In genomic region chr9:60516379-60516778, GRCm38 (mm10) we compare ENCODE assay signal across 21 mouse cellular contexts. TPM values are rescaled to one million over a fixed set of nuclear protein-coding genes. Genes with fewer than 3 reads are reported as not detected.
DNase-seq lines count a peak whose midpoint lies in the region; ATAC-seq lines count a peak whose summit lies in the region.
"Had no signal": no experiment of that assay in that cellular context is flagged by ENCODE, and none has a peak within 500 bp of the region (broad histone marks: within the 10 kb centered on the region; RNA-seq: fewer than 3 reads in every experiment).

No protein-coding gene starts in this region.

- H3K9ac ChIP-seq in heart, embryonic 12.5 days: peak overlapping the region; percentile 20; the same call in 1 of the 2 replicates
- H3K9ac ChIP-seq in liver, embryonic 12.5 days: no peak overlapping the region
- H3K9ac ChIP-seq in intestine, embryonic 14.5 days (ENCODE audit: low read length): no peak overlapping the region
- peak overlapping the region; percentile 29; the same call in 1 of the 2 replicates for H3K9ac ChIP-seq in intestine, embryonic 16.5 days (ENCODE audit: low read depth, low read length)
- H3K9ac ChIP-seq: embryonic facial prominence, embryonic 12.5 days; forebrain, embryonic 12.5 days; forebrain, postnatal 0 days had no signal

- H3K9me3 ChIP-seq in heart, embryonic 12.5 days (replicated peaks): no peaks in the 10 kb centered on the region
- no peaks in the 10 kb centered on the region for H3K9me3 ChIP-seq in liver, embryonic 12.5 days (replicated peaks)
- H3K9me3 ChIP-seq in intestine, embryonic 14.5 days (ENCODE audit: control insufficient read depth, low read length): no peaks in the 10 kb centered on the region
- H3K9me3 ChIP-seq in intestine, embryonic 16.5 days (ENCODE audit: control insufficient read depth, low read length): 0 out of 2 replicates have a peak, but pooled peaks cover 4% of the 10 kb centered on the region
- H3K9me3 ChIP-seq: embryonic facial prominence, embryonic 12.5 days; forebrain, embryonic 12.5 days had no signal

- DNase-seq in heart, adult 18-20 months: no peak
- DNase-seq in liver: no peak
- no peak for DNase-seq in intestine, embryonic 14.5 days (ENCODE audit: low spot score)
- no peak for DNase-seq in frontal cortex, postnatal 14 days (ENCODE audit: low spot score in 2 of 2)
- DNase-seq: adrenal gland, postnatal 14 days; cerebellum, adult 11-12 months; cerebellum, adult 9-10 months; cerebellum, postnatal 25 days; forebrain, postnatal 0 days; gastrocnemius, postnatal 36 days; heart, adult 11 months; heart, postnatal 10 days had no signal

- peaks cover 58% of the 10 kb centered on the region for H3K4me1 ChIP-seq in heart, embryonic 12.5 days (replicated peaks)
- peaks cover 31% of the 10 kb centered on the region for H3K4me1 ChIP-seq in liver, embryonic 12.5 days
- peaks cover 55% of the 10 kb centered on the region for H3K4me1 ChIP-seq in intestine, embryonic 14.5 days (replicated peaks; ENCODE audit: control insufficient read depth, insufficient read depth, low read length)
- peaks cover 55% of the 10 kb centered on the region for H3K4me1 ChIP-seq in intestine, embryonic 16.5 days (ENCODE audit: control insufficient read depth, insufficient read depth, low read length)

- no peak for ATAC-seq in heart, embryonic 12.5 days (ENCODE audit: insufficient number of reproducible peaks, low FRiP score)
- ATAC-seq in liver, embryonic 12.5 days: 0 out of 2 replicates have a peak, but pooled peaks have one; percentile 24
- ATAC-seq in intestine, embryonic 14.5 days (replicated peaks; ENCODE audit: low FRiP score, low TSS enrichment, low read depth): 0 out of 2 replicates have a peak, but pooled peaks have one; percentile 37
- peak; percentile 85 for ATAC-seq in intestine, embryonic 16.5 days
- ATAC-seq: activated CD4-positive, CD25-positive, alpha-beta regulatory T cell, adult 4 months; forebrain, postnatal 0 days; hindbrain, embryonic 16.5 days; Patski had no signal

- WGBS in heart, embryonic 12.5 days: 52% methylated on average over 4 of the region's 4 CpGs
- WGBS in liver, embryonic 12.5 days (ENCODE audit: insufficient replicate concordance): 83% methylated on average over 4 of the region's 4 CpGs
- WGBS in intestine, embryonic 14.5 days: 77% methylated on average over 4 of the region's 4 CpGs
- 66% methylated on average over 4 of the region's 4 CpGs for WGBS in intestine, embryonic 16.5 days

- H3K27ac ChIP-seq in heart, embryonic 12.5 days (ENCODE audit: poor library complexity, severe bottlenecking): no peak overlapping the region
- no peak overlapping the region for H3K27ac ChIP-seq in liver, embryonic 12.5 days
- no peak overlapping the region for H3K27ac ChIP-seq in intestine, embryonic 14.5 days (ENCODE audit: low read depth)
- peak overlapping the region; percentile 85 for H3K27ac ChIP-seq in intestine, embryonic 16.5 days (ENCODE audit: low read length)
- H3K27ac ChIP-seq: embryonic facial prominence, embryonic 12.5 days; forebrain, embryonic 12.5 days had no signal

- no peak overlapping the region for H3K4me2 ChIP-seq in heart, embryonic 12.5 days
- no peak overlapping the region for H3K4me2 ChIP-seq in liver, embryonic 12.5 days
- no peak overlapping the region for H3K4me2 ChIP-seq in intestine, embryonic 14.5 days (ENCODE audit: low read length)
- no peak overlapping the region for H3K4me2 ChIP-seq in intestine, embryonic 16.5 days (ENCODE audit: low read depth, low read length)
- H3K4me2 ChIP-seq: embryonic facial prominence, embryonic 12.5 days; forebrain, embryonic 12.5 days had no signal

- H3K4me3 ChIP-seq in heart, embryonic 12.5 days: no peak overlapping the region
- no peak overlapping the region for H3K4me3 ChIP-seq in liver, embryonic 12.5 days
- H3K4me3 ChIP-seq in intestine, embryonic 14.5 days (ENCODE audit: low read depth, low read length): no peak overlapping the region
- no peak overlapping the region for H3K4me3 ChIP-seq in intestine, embryonic 16.5 days (ENCODE audit: low read length)
- H3K4me3 ChIP-seq: embryonic facial prominence, embryonic 12.5 days; forebrain, embryonic 12.5 days had no signal

- no peaks in the 10 kb centered on the region; the same call in 1 of the 2 replicates for H3K36me3 ChIP-seq in heart, embryonic 12.5 days
- H3K36me3 ChIP-seq in liver, embryonic 12.5 days: no peaks in the 10 kb centered on the region
- H3K36me3 ChIP-seq in intestine, embryonic 14.5 days (ENCODE audit: control insufficient read depth, insufficient read depth, low read length): peaks cover 14% of the 10 kb centered on the region; the same call in 1 of the 2 replicates
- H3K36me3 ChIP-seq in intestine, embryonic 16.5 days (ENCODE audit: control insufficient read depth, insufficient read depth, low read length): peaks cover 4% of the 10 kb centered on the region; the same call in 1 of the 2 replicates
- H3K36me3 ChIP-seq: embryonic facial prominence, embryonic 12.5 days; forebrain, embryonic 12.5 days had no signal

- H3K27me3 ChIP-seq in heart, embryonic 12.5 days (replicated peaks): peaks cover 15% of the 10 kb centered on the region; the same call in 1 of the 2 replicates
- H3K27me3 ChIP-seq in liver, embryonic 12.5 days (replicated peaks): peaks cover 27% of the 10 kb centered on the region
- no peaks in the 10 kb centered on the region for H3K27me3 ChIP-seq in intestine, embryonic 14.5 days (replicated peaks; ENCODE audit: control insufficient read depth, insufficient read depth, low read length)
- no peaks in the 10 kb centered on the region for H3K27me3 ChIP-seq in intestine, embryonic 16.5 days (replicated peaks; ENCODE audit: control insufficient read depth, insufficient read depth, low read length)
- H3K27me3 ChIP-seq: CH12.LX, Patski had no signal

RNA-seq across cellular contexts. Expression of gene Thsd4, which starts 5.5 kb away (rescaled TPM):
- 12.4 and 14.0 TPM in 2 replicates for polyA plus RNA-seq in heart, embryonic 12.5 days (2016; fragmentation: Nextera tagmentation; extraction: Ambion mirVana)
- 1 to 10 TPM; 4.4 to 4.7 TPM for total RNA-seq in heart, adult 18-20 months (2021)
- polyA plus RNA-seq in liver, embryonic 12.5 days (2016; fragmentation: Nextera tagmentation; extraction: Ambion mirVana): 3.3 and 3.7 TPM in 2 replicates
- 32.6 and 34.9 TPM in 2 replicates for polyA plus RNA-seq in intestine, embryonic 14.5 days (2014; fragmentation: Nextera tagmentation; extraction: Ambion mirVana)
- polyA plus RNA-seq in intestine, embryonic 16.5 days (2015; fragmentation: Nextera tagmentation; extraction: Ambion mirVana): 17.5 and 20.2 TPM in 2 replicates
- total RNA-seq: CH12.LX had no signal
- polyA plus RNA-seq: activated CD4-positive, CD25-positive, alpha-beta regulatory T cell, adult 4 months had no signal

Comparison
In these comparisons a context has a peak if more than half of its experiments do, and no peak if none do; other contexts are left out.
1. H3K9ac ChIP-seq: peak in heart, embryonic 12.5 days (single experiment) and intestine, embryonic 16.5 days (single experiment); none in liver, embryonic 12.5 days (single experiment) and intestine, embryonic 14.5 days (single experiment).